Mouse (Mus musculus) lung, postnatal 0 days (tissue): ENCODE data around the gene Ccl26. TPM values are rescaled to one million over a fixed set of nuclear protein-coding genes. Genes with fewer than 3 reads are reported as not detected.

ENCODE experiments used
- ATAC-seq: fragments of 200-750 bp; cut with Nextera tagmentation; 2 replicates; pipeline ENCODE4 v1.8.0; 2017; ENCODE audit warnings: moderate library complexity
- DNase-seq: peaks from one replicate; pipeline ENCODE4 v3.0.0-alpha.2; 2016; ENCODE audit warnings: low spot score
- H3K27ac ChIP-seq: fragments of 300-500 bp; sonication (generic); 2 replicates; pipeline ENCODE4 v1.5.1; 2014; ENCODE audit warnings: antibody characterized with exemption, mild to moderate bottlenecking, low read length, mixed read lengths
- H3K27me3 ChIP-seq: fragments of 300-500 bp; sonication (generic); replicated peaks from 2 replicates; pipeline ENCODE4 v1.6.1; 2014; ENCODE audit warnings: low read length, mixed read lengths; ENCODE audit not compliant: insufficient read depth
- H3K36me3 ChIP-seq: fragments of 300-500 bp; sonication (generic); 2 replicates; pipeline ENCODE4 v1.6.1; 2014; ENCODE audit warnings: low read length, mixed read lengths; ENCODE audit not compliant: insufficient read depth
- H3K4me1 ChIP-seq: fragments of 300-500 bp; sonication (generic); 2 replicates; pipeline ENCODE4 v1.6.1; 2014; ENCODE audit warnings: antibody characterized with exemption, low read depth, low read length, mixed read lengths; ENCODE audit not compliant: insufficient read depth
- H3K4me2 ChIP-seq: fragments of 300-500 bp; sonication (generic); replicated peaks from 2 replicates; pipeline ENCODE4 v1.6.1; 2014; ENCODE audit warnings: low read depth, mild to moderate bottlenecking, low read length, moderate library complexity, mixed read lengths
- H3K4me3 ChIP-seq: fragments of 300-500 bp; sonication (generic); 2 replicates; pipeline ENCODE4 v1.5.1; 2014; ENCODE audit warnings: low read depth, low read length
- H3K9ac ChIP-seq: fragments of 300-500 bp; sonication (generic); replicated peaks from 2 replicates; pipeline ENCODE4 v1.6.1; 2014; ENCODE audit warnings: low read depth, mild to moderate bottlenecking
- H3K9me3 ChIP-seq: fragments of 300-500 bp; sonication (generic); 2 replicates; pipeline ENCODE4 v1.6.1; 2016; ENCODE audit warnings: low read length, mixed read lengths
- CTCF ChIP-seq: IDR thresholded peaks from 2 replicates; pipeline ENCODE4 v1.5.1; 2016; ENCODE audit warnings: antibody characterized with exemption, mild to moderate bottlenecking
- EP300 ChIP-seq: IDR thresholded peaks from 2 replicates; pipeline ENCODE4 v1.6.1; 2016; ENCODE audit warnings: antibody characterized with exemption, mild to moderate bottlenecking, control low read depth
- WGBS: fragments of 180-500 bp; shearing (Covaris S2); extraction: QIAGEN DNeasy Blood & Tissue Kit; methylation state at CpG from one replicate; pipeline ENCODE4 v1.1.7; 2014; 5-methylcytosine and 5-hydroxymethylcytosine counted together
- polyA plus RNA-seq: library from polyadenylated mRNA; unstranded; fragments of >200 nt; fragmentation: Nextera tagmentation; extraction: Ambion mirVana; gene quantifications from 2 replicates; pipeline ENCODE4 v1.2.1, GENCODE M21; 2015

The Ccl26 gene
- polyA plus RNA-seq, 1 experiment from 2014 or later, result not detected

DNA sequence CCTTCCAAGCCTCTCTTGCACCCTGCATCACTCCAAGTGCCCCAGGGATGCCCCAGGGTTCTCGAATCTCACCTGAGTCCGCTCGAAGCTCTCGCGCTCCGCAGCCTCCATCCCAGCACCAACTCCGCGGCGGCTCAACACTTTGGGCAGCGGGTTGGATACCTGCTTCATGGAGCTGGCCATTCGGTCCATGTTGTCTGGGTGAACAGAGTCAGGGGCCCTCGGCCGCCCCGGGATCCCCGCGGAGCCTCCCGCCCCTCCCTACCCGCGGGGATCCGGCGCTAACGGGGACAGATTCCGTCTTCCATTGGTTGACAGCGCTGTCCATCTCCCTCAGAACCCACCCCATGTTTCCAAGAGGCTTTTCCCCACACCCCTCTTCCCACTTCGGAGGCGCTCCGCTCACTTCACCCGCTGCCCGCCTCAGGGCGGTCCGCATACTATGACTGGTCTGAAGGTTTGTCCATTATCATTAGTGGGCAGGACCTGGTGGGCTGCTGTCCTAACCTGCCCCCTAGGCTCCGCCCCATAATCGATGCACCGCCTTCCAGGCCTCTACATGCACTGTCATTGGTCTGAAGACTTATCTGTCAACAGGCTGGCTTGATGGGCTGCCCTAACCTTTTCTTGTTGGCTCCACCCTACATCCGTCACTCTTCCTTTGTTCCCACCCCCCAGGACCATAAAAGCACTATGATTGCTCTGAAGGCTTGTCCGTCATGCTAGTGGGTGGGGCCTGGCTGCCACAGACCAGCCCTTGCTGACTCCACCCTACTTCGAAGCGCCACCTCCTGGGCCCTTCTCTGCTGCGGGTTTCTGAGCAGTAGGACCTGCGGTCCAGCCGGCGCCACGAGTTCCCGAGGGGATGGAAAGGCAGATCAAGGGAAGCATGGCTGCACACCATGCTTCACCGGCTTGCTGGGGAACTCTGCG, 18.2 kb downstream of the Ccl26 start, which contains the start of gene Hip1:
Hip1 (minus strand) TSS at position 256 of the 933 bp plus-strand sequence.
- H3K9ac ChIP-seq, result peak within 1 kb of the TSS; percentile 35
- peak within 1 kb of the TSS; percentile 68 for H3K4me3 ChIP-seq
- peak within 1 kb of the TSS; percentile 74 for H3K4me2 ChIP-seq
- peak within 1 kb of the TSS; percentile 28 for H3K27ac ChIP-seq
- H3K4me1 ChIP-seq, result no peaks in the 10 kb centered on the region
- H3K27me3 ChIP-seq, result no peaks in the 10 kb centered on the region
- DNase-seq (peak; percentile 99), ATAC-seq (peak; percentile 98)
- H3K9me3 ChIP-seq, result no peaks in the 10 kb centered on the region
- WGBS, result 1% methylated on average over 46 of the region's 46 CpGs
- H3K36me3 ChIP-seq, result no peaks in the 10 kb centered on the region
- TF ChIP-seq EP300 (no peak), CTCF (peak; percentile 76)

DNA sequence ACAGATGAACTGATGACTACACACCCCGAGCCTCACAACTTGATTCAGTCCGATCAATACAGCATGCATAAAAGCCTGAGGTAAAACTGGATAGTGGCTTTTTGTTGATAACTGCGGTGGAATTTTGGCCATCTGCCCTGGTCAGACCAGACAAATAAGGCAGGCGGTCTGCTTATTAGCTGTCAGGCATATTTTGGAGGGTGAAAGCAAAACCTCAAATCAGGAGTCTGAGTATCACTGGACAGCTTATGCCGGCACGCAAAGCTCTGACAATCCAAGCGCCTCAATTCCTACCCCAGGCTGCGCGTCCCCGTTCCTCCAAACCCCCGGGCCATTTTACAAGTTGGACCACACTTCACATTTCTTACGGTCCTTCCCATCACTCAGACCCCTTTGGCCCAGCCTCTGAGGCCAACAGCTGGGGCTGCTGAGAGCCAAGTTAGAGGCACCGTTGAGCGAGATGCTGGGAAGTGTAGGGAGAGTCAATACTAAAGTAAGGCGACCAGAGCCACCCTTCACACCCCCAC, 19.3 kb downstream of the Ccl26 start:
- TF ChIP-seq CTCF (no peak), EP300 (no peak)
- Histone ChIP-seq H3K36me3 (no peaks in the 10 kb centered on the region), H3K4me2 (peak overlapping the region; percentile 74), H3K9ac (peak overlapping the region; percentile 35), H3K27me3 (no peaks in the 10 kb centered on the region), H3K27ac (peak overlapping the region; percentile 28), H3K9me3 (no peaks in the 10 kb centered on the region), H3K4me1 (no peaks in the 10 kb centered on the region), H3K4me3 (peak overlapping the region; percentile 68)
- WGBS, result 4% methylated on average over 15 of the region's 15 CpGs
- DNase-seq, result peak; percentile 36
- no peak for ATAC-seq

DNA sequence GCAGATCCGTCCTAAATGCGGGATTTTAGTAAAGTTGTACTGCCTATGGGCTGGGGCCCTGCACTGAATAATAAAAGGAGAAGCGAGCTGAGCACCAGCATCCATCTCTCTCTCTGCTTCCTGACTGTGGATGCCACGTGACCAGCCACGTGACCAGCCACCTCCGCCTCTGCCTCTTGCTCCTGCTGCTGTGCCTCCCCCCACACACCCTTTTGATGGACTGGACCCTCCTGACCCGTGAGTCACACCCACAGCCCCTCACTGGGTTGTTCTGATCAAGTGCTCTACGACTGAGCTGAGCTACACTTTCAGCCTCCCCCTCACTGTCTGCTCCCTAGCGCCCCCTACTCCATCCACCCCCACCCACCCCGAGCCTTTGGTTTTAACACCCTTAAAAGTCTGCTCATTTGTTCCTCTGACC, 25.6 kb downstream of the Ccl26 start:
- no peak overlapping the region for H3K4me3 ChIP-seq
- no peak overlapping the region for H3K9ac ChIP-seq
- WGBS, result 66% methylated on average over 10 of the region's 10 CpGs
- no peaks in the 10 kb centered on the region for H3K27me3 ChIP-seq
- no peak overlapping the region for H3K27ac ChIP-seq
- DNase-seq, result no peak
- no peak overlapping the region for H3K4me2 ChIP-seq
- peaks cover 10% of the 10 kb centered on the region; the same call in 1 of the 2 replicates for H3K4me1 ChIP-seq
- TF ChIP-seq EP300, result no peak
- no peak; the same call in 1 of the 2 replicates for TF ChIP-seq CTCF
- ATAC-seq, result no peak
- H3K36me3 ChIP-seq, result no peaks in the 10 kb centered on the region
- H3K9me3 ChIP-seq, result no peaks in the 10 kb centered on the region

DNA sequence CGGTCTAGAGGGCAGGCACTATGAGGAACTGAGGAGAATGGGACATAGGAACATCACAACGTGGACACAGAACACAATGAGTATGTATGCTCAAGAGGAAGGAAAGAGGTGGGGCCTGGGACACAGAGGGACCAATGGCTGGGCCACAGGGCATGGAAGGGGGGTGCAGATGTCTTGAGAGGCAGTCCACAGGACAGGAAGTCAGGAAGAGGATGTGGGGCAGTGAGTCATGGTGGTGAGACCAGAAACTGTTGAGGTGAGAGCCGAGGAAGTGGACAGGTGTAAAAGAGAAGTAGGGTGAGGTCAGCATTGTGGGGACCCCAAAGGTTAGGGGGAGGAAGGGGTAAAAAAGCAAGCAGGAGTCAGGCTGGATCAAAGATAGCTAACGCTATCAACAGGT, 26.0 kb downstream of the Ccl26 start:
- no peak overlapping the region for H3K4me3 ChIP-seq
- DNase-seq (peak; percentile 56), ATAC-seq (peak; percentile 86)
- no peaks in the 10 kb centered on the region for H3K36me3 ChIP-seq
- peaks cover 12% of the 10 kb centered on the region; the same call in 1 of the 2 replicates for H3K4me1 ChIP-seq
- H3K4me2 ChIP-seq, result no peak overlapping the region
- 65% methylated on average over 4 of the region's 4 CpGs for WGBS
- no peaks in the 10 kb centered on the region for H3K9me3 ChIP-seq
- no peak overlapping the region for H3K9ac ChIP-seq
- peak overlapping the region; percentile 5; the same call in 1 of the 2 replicates for H3K27ac ChIP-seq
- TF ChIP-seq CTCF, result no peak
- TF ChIP-seq EP300, result no peak
- no peaks in the 10 kb centered on the region for H3K27me3 ChIP-seq

DNA sequence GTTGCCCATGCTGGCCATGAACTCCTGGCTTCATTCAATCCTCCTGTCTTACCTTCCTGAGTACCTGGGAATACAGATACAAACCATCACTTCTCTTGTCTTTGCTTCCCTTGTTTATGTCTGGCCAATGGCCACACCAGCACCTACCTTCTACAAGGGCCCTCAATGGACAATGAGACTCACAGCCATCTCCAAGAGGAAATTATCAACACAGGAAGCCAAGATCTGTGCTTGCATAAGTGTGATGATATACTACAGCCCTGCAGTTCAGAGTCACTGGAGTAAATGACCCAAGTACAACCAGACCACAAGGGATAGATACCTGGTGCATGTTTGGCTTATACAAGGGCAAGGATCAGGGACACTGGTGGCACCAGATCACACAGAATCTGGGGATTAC, 27.5 kb downstream of the Ccl26 start:
- Histone ChIP-seq H3K9ac (no peak overlapping the region), H3K9me3 (no peaks in the 10 kb centered on the region), H3K27me3 (no peaks in the 10 kb centered on the region), H3K4me2 (no peak overlapping the region), H3K27ac (no peak overlapping the region), H3K4me3 (no peak overlapping the region), H3K36me3 (no peaks in the 10 kb centered on the region), H3K4me1 (peaks cover 12% of the 10 kb centered on the region; the same call in 1 of the 2 replicates)
- DNase-seq (no peak), ATAC-seq (no peak)
- TF ChIP-seq EP300 (peak; percentile 57), CTCF (no peak)

DNA sequence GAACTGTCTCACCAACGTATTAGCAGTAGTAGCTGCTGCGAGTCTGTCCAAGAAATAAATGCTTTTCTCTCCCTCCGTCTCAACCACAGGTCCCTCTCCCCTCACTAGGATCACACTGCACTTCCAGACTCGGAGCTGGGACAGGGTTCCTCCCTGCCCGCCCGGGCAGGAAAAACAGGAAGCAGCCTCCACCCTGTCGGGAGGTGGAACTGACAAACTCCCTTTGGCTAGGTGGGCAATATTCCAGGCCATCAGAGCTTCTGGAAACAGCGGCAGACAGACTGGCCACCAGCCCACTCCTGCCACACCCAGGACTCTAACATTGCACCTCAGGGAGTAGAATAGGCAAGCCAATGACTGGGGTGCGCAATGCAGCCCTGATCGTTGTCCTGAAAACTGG, 29.9 kb downstream of the Ccl26 start:
- no peak overlapping the region; the same call in 1 of the 2 replicates for H3K9ac ChIP-seq
- no peaks in the 10 kb centered on the region for H3K9me3 ChIP-seq
- peak overlapping the region; percentile 84 for H3K27ac ChIP-seq
- peak; percentile 86 for DNase-seq
- no peaks in the 10 kb centered on the region for H3K36me3 ChIP-seq
- H3K4me1 ChIP-seq, result peaks cover 12% of the 10 kb centered on the region; the same call in 1 of the 2 replicates
- no peaks in the 10 kb centered on the region for H3K27me3 ChIP-seq
- ATAC-seq, result peak; percentile 82
- H3K4me2 ChIP-seq, result peak overlapping the region; percentile 8; the same call in 1 of the 2 replicates
- TF ChIP-seq CTCF (no peak; the same call in 1 of the 2 replicates), EP300 (peak; percentile 87)
- WGBS, result 26% methylated on average over 10 of the region's 10 CpGs
- no peak overlapping the region for H3K4me3 ChIP-seq
